In the genomic region with DNA sequence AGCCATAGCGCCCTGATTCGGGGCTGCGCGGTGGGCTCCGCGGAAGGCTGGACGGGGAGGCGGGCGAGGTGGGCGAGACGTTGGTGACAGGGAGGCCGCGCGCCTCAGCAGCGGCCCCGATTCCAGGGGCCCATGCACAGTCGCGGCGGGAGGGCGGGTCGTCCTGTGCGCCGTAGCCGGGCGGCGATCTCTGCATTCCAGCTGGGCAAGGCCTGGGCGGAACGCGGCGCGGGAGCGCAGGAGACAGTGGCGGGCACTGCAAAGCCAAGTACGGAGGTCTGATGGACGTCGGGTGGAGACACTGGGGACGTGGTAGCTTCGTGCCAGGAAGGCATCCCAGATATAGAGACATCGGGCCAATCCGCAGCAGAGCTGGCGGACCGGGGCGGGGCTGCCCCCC, we compare ENCODE assay signal across 9 mouse cellular contexts. TPM values are rescaled to one million over a fixed set of nuclear protein-coding genes. Genes with fewer than 3 reads are reported as not detected.
DNase-seq lines count a peak whose midpoint lies in the region; ATAC-seq and TF ChIP-seq lines count a peak whose summit lies in the region.
"Had no signal": no experiment of that assay in that cellular context is flagged by ENCODE, and none has a peak within 500 bp of the region (broad histone marks: within the 10 kb centered on the region; RNA-seq: fewer than 3 reads in every experiment).

TSS of gene Sox18 (minus strand) at position 315 of the 400 bp plus-strand sequence.

- peak within 1 kb of the TSS; percentile 56 for H3K4me3 ChIP-seq in embryonic facial prominence, embryonic 14.5 days (ENCODE audit: low read depth, low read length)
- peak within 1 kb of the TSS; percentile 55 for H3K4me3 ChIP-seq in heart, embryonic 14.5 days (ENCODE audit: control insufficient read depth in 1 of 2, insufficient read depth in 1 of 2, low read depth in 1 of 2, low read length in 2 of 2)
- H3K4me3 ChIP-seq in kidney, postnatal 0 days (replicated peaks; ENCODE audit: low read depth, low read length): peak within 1 kb of the TSS; percentile 43
- peak within 1 kb of the TSS; percentile 64 for H3K4me3 ChIP-seq in lung, adult 2 months (replicated peaks; ENCODE audit: extremely low read depth, low read depth, low read length)
- H3K4me3 ChIP-seq in small intestine, adult 2 months (ENCODE audit: low read depth, low read length): peak within 1 kb of the TSS; percentile 50

- H3K9ac ChIP-seq in embryonic facial prominence, embryonic 14.5 days (ENCODE audit: low read depth, low read length): peak within 1 kb of the TSS; percentile 68
- H3K9ac ChIP-seq in heart, embryonic 14.5 days (ENCODE audit: low read length): peak within 1 kb of the TSS; percentile 76
- H3K9ac ChIP-seq in kidney, postnatal 0 days (ENCODE audit: low read depth, low read length): peak within 1 kb of the TSS; percentile 62

- no peak for DNase-seq in left cerebral cortex, adult 18-20 months (ENCODE audit: low spot score in 2 of 2)
- DNase-seq in left cerebral cortex, adult 9 months (ENCODE audit: low spot score in 2 of 2): no peak
- peak; percentile 45 for DNase-seq in embryonic facial prominence, embryonic 14.5 days (ENCODE audit: low spot score)
- peak; percentile 41 for DNase-seq in kidney, postnatal 0 days (ENCODE audit: low spot score)
- DNase-seq in lung, adult 2 months: peak; percentile 68
- no peak for DNase-seq in urinary bladder, adult 18-20 months (ENCODE audit: low spot score in 2 of 2)

- peak; percentile 45; the same call in 1 of the 2 replicates for ATAC-seq in embryonic facial prominence, embryonic 14.5 days (ENCODE audit: low read depth)
- peak; percentile 14; the same call in 1 of the 2 replicates for ATAC-seq in heart, embryonic 14.5 days (ENCODE audit: insufficient number of reproducible peaks, insufficient read depth, low FRiP score, low read depth)
- ATAC-seq in kidney, postnatal 0 days (replicated peaks; ENCODE audit: low FRiP score, low read depth): no peak

- TF ChIP-seq CTCF in kidney, postnatal 0 days (IDR thresholded peaks at IDR 0.05; ENCODE audit: low read depth): no peak
- no peak for TF ChIP-seq CTCF in lung, adult 2 months (IDR thresholded peaks at IDR 0.05; ENCODE audit: insufficient read depth, low read length)
- no peak for TF ChIP-seq CTCF in small intestine, adult 2 months (IDR thresholded peaks at IDR 0.05; ENCODE audit: extremely low read depth, insufficient read length, insufficient replicate concordance, low read depth, low read length)

- H3K4me2 ChIP-seq in embryonic facial prominence, embryonic 14.5 days (ENCODE audit: low read depth, low read length): peak within 1 kb of the TSS; percentile 80
- peak within 1 kb of the TSS; percentile 75 for H3K4me2 ChIP-seq in heart, embryonic 14.5 days (ENCODE audit: low read length)
- H3K4me2 ChIP-seq in kidney, postnatal 0 days (ENCODE audit: low read length): peak within 1 kb of the TSS; percentile 58

- peak within 1 kb of the TSS; percentile 61 for H3K27ac ChIP-seq in embryonic facial prominence, embryonic 14.5 days (replicated peaks; ENCODE audit: low read depth, low read length)
- peak within 1 kb of the TSS; percentile 38 to 74 for H3K27ac ChIP-seq in heart, embryonic 14.5 days (replicated peaks in 1 of 2; ENCODE audit: control insufficient read depth in 1 of 2, insufficient read depth in 1 of 2, low read depth in 2 of 2, low read length in 2 of 2)
- peak within 1 kb of the TSS; percentile 63 for H3K27ac ChIP-seq in kidney, postnatal 0 days
- H3K27ac ChIP-seq in small intestine, adult 2 months (ENCODE audit: insufficient read depth, low read depth, low read length): no peak within 1 kb of the TSS; the same call in 1 of the 2 replicates

- H3K27me3 ChIP-seq in embryonic facial prominence, embryonic 14.5 days (replicated peaks; ENCODE audit: control insufficient read depth, insufficient read depth, low read length): peaks cover 60% of the 10 kb centered on the region
- peaks cover 58% of the 10 kb centered on the region for H3K27me3 ChIP-seq in heart, embryonic 14.5 days (ENCODE audit: control insufficient read depth, insufficient read depth, low read length)
- peaks cover 34% of the 10 kb centered on the region for H3K27me3 ChIP-seq in kidney, postnatal 0 days (ENCODE audit: insufficient read depth, low read length)
- peaks cover 56% of the 10 kb centered on the region for H3K27me3 ChIP-seq in small intestine, adult 2 months (ENCODE audit: control insufficient read depth, insufficient read depth, low read length)

- H3K9me3 ChIP-seq in embryonic facial prominence, embryonic 14.5 days (ENCODE audit: control insufficient read depth, low read length): no peaks in the 10 kb centered on the region
- H3K9me3 ChIP-seq in heart, embryonic 14.5 days (ENCODE audit: control insufficient read depth, low read length): no peaks in the 10 kb centered on the region
- H3K9me3 ChIP-seq in kidney, postnatal 0 days (replicated peaks; ENCODE audit: low read length): no peaks in the 10 kb centered on the region

- WGBS in embryonic facial prominence, embryonic 14.5 days: 1% methylated on average over 31 of the region's 43 CpGs
- WGBS in heart, embryonic 14.5 days: under 1% methylated on average over 41 of the region's 43 CpGs
- WGBS in kidney, postnatal 0 days: under 1% methylated on average over 36 of the region's 43 CpGs
- WGBS in lung, adult 2 months: 2% methylated on average over 43 of the region's 43 CpGs
- WGBS in small intestine, adult 2 months: 1% methylated on average over 43 of the region's 43 CpGs

- 0 out of 2 replicates have a peak, but pooled peaks cover 17% of the 10 kb centered on the region for H3K4me1 ChIP-seq in embryonic facial prominence, embryonic 14.5 days (ENCODE audit: control insufficient read depth, insufficient read depth, low read length)
- H3K4me1 ChIP-seq in heart, embryonic 14.5 days (ENCODE audit: control insufficient read depth in 2 of 2, insufficient read depth in 2 of 2, low read length in 2 of 2): peaks cover 7 to 21% of the 10 kb centered on the region in 2 experiments
- H3K4me1 ChIP-seq in kidney, postnatal 0 days (replicated peaks; ENCODE audit: insufficient read depth, low read length): peaks cover 21% of the 10 kb centered on the region
- H3K4me1 ChIP-seq in lung, adult 2 months (ENCODE audit: control insufficient read depth, insufficient read depth, low read length): peaks cover 21% of the 10 kb centered on the region; the same call in 1 of the 2 replicates
- no peaks in the 10 kb centered on the region; the same call in 1 of the 2 replicates for H3K4me1 ChIP-seq in small intestine, adult 2 months (ENCODE audit: control insufficient read depth, insufficient read depth, insufficient read length, low read length)

- H3K36me3 ChIP-seq in embryonic facial prominence, embryonic 14.5 days (ENCODE audit: control insufficient read depth, insufficient read depth, low read length): no peaks in the 10 kb centered on the region
- no peaks in the 10 kb centered on the region for H3K36me3 ChIP-seq in heart, embryonic 14.5 days (ENCODE audit: control insufficient read depth, insufficient read depth, low read length)
- no peaks in the 10 kb centered on the region for H3K36me3 ChIP-seq in kidney, postnatal 0 days (ENCODE audit: insufficient read depth, low read length)
- no peaks in the 10 kb centered on the region for H3K36me3 ChIP-seq in small intestine, adult 2 months (ENCODE audit: control insufficient read depth, insufficient read depth, low read length)

- peak; percentile 99 for TF ChIP-seq POLR2A in lung, adult 2 months (IDR thresholded peaks at IDR 0.05; ENCODE audit: borderline replicate concordance, extremely low read depth, low read depth, low read length)
- no peak for TF ChIP-seq POLR2A in small intestine, adult 2 months (IDR thresholded peaks at IDR 0.05; ENCODE audit: low read depth, low read length)

RNA-seq across cellular contexts. Expression of gene Sox18, which starts in this region (rescaled TPM):
- total RNA-seq in left cerebral cortex, adult 18-20 months (2021): 10 to 100 TPM; 14.2 to 14.3 TPM
- polyA plus RNA-seq in embryonic facial prominence, embryonic 14.5 days (2014; fragmentation: Nextera tagmentation; extraction: Ambion mirVana): 43.9 and 46.5 TPM in 2 replicates
- polyA plus RNA-seq in heart, embryonic 14.5 days (2014; fragmentation: Nextera tagmentation; extraction: Ambion mirVana): 44.1 and 49.2 TPM in 2 replicates
- polyA plus RNA-seq in kidney, postnatal 0 days (2015; fragmentation: Nextera tagmentation; extraction: Ambion mirVana): 56.6 and 62.2 TPM in 2 replicates
- polyA plus RNA-seq in lung, adult 2 months (2012; rRNA removed): 393 and 460 TPM in 2 replicates
- 39.0 and 59.8 TPM in 2 replicates for polyA plus RNA-seq in small intestine, adult 2 months (2012; rRNA removed)
- total RNA-seq: CH12.LX had no signal

Comparison
In these comparisons a context has a peak if more than half of its experiments do, and no peak if none do; other contexts are left out.
1. DNase-seq: peak in embryonic facial prominence, embryonic 14.5 days (single experiment), kidney, postnatal 0 days (single experiment) and lung, adult 2 months (single experiment); none in left cerebral cortex, adult 18-20 months (0 of 2), left cerebral cortex, adult 9 months (0 of 2) and urinary bladder, adult 18-20 months (0 of 2).
2. Peak in every context shown above with its lines, with median percentiles within 50 percentile points of each other: H3K4me2 ChIP-seq, H3K4me3 ChIP-seq and H3K9ac ChIP-seq.